Mouse (Mus musculus) G1E (cell line): ENCODE measurements around the gene Abcf1.

Experiments used
- CTCF ChIP-seq: IDR thresholded peaks from 2 replicates; pipeline ENCODE4 v1.5.1; 2012; ENCODE audit warnings: low read depth, low read length, inconsistent platforms, mixed read lengths
- POLR2AphosphoS5 ChIP-seq: IDR thresholded peaks from 2 replicates; pipeline ENCODE4 v1.6.1; 2012; ENCODE audit warnings: low read depth, low read length, inconsistent platforms; ENCODE audit not compliant: insufficient replicate concordance

DNA sequence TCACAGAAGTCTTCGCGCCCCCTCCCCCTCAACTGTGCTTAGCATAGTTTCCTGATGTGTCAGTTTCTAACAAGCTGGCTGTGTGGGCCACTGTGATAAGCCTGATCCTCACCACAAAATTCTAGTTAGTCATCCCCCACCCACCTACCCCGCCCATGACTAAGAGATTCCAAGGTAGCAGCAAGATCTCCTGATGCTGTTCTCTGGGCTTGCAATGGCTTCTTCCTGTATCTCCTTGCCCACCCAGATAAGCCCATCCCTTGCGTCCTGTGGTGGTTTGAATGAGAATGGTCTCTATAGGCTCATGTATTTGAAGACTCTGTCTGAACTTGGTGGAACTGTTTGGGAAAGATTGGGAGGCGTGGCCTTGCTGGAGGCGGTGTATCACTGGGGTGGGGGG lies 32.4 kb upstream of the Abcf1 start:
- TF ChIP-seq CTCF (no peak), POLR2AphosphoS5 (no peak)
